Mouse (Mus musculus) neutrophil, adult 59 days (primary cell): Measurements from ENCODE around the gene Thsd7a. TPM values are rescaled to one million over a fixed set of nuclear protein-coding genes. Genes with fewer than 3 reads are reported as not detected.

Experiments used
- total RNA-seq, 2 experiments: library from RNA; stranded (reverse); gene quantifications; 1 replicate in 1 of 2; 2 replicates in 1 of 2; pipeline ENCODE4 v1.2.4; 2023

The Thsd7a gene
- not detected for total RNA-seq

GRCm38 (mm10) chr6:12748787-12749530 is at the start of gene Thsd7a:
Gene Thsd7a (minus strand): TSS chr6:12749410.

